Mouse (Mus musculus): Measurements from ENCODE around the gene Cdkn2c. TPM values are rescaled to one million over a fixed set of nuclear protein-coding genes. Genes with fewer than 3 reads are reported as not detected.

Cdkn2c gene
- polyA plus RNA-seq, 1 experiment from 2014 or later, result 16.0 TPM

- no peaks in the 10 kb centered on the region for H3K9me3 ChIP-seq (ENCODE audit: control insufficient read depth, low read length)
- peaks cover 54% of the 10 kb centered on the region for H3K27me3 ChIP-seq (ENCODE audit: control insufficient read depth, insufficient read depth, low read depth, low read length)
- no peaks in the 10 kb centered on the region for H3K36me3 ChIP-seq (ENCODE audit: control insufficient read depth, insufficient read depth, low read length)
- peaks cover 13% of the 10 kb centered on the region for H3K4me1 ChIP-seq (replicated peaks; ENCODE audit: control insufficient read depth, insufficient read depth, low read length)
- H3K4me2 ChIP-seq (ENCODE audit: low read depth, low read length), result no peak overlapping the region
- 42% methylated on average over 2 of the region's 2 CpGs for WGBS
- H3K4me3 ChIP-seq (ENCODE audit: low read length), result no peak overlapping the region
- no peak overlapping the region for H3K27ac ChIP-seq (ENCODE audit: low read length)
- ATAC-seq (ENCODE audit: low read depth), result no peak
- no peak overlapping the region for H3K9ac ChIP-seq (ENCODE audit: low read length)
These were observed 7.4 kb downstream of the Cdkn2c start for GRCm38 (mm10) chr4:109659571-109659970.

GRCm38 (mm10) chr4:109658826-109659225, 8.2 kb downstream of the Cdkn2c start:
- WGBS, result 20% methylated on average over 8 of the region's 8 CpGs

GRCm38 (mm10) chr4:109657851-109658500, 9.0 kb downstream of the Cdkn2c start:
- H3K27ac ChIP-seq (ENCODE audit: low read length), result no peak overlapping the region
- peaks cover 57% of the 10 kb centered on the region for H3K27me3 ChIP-seq (ENCODE audit: control insufficient read depth, insufficient read depth, low read depth, low read length)
- WGBS, result 5% methylated on average over 20 of the region's 20 CpGs
- H3K9me3 ChIP-seq (ENCODE audit: control insufficient read depth, low read length), result no peaks in the 10 kb centered on the region
- H3K36me3 ChIP-seq (ENCODE audit: control insufficient read depth, insufficient read depth, low read length), result no peaks in the 10 kb centered on the region
- H3K4me1 ChIP-seq (replicated peaks; ENCODE audit: control insufficient read depth, insufficient read depth, low read length), result peaks cover 10% of the 10 kb centered on the region
- peak overlapping the region; percentile 44; the same call in 1 of the 2 replicates for H3K9ac ChIP-seq (ENCODE audit: low read length)
- peak overlapping the region; percentile 80 for H3K4me2 ChIP-seq (ENCODE audit: low read depth, low read length)
- peak overlapping the region; percentile 51 for H3K4me3 ChIP-seq (ENCODE audit: low read length)
- peak; percentile 49; the same call in 1 of the 2 replicates for ATAC-seq (ENCODE audit: low read depth)

More at GRCm38 (mm10) chr4:109658826-109659225, 8.2 kb downstream of the Cdkn2c start:
- H3K27ac ChIP-seq (ENCODE audit: low read length), result no peak overlapping the region
- H3K4me3 ChIP-seq (ENCODE audit: low read length), result no peak overlapping the region
- no peak overlapping the region for H3K9ac ChIP-seq (ENCODE audit: low read length)
- no peak for ATAC-seq (ENCODE audit: low read depth)
- H3K4me2 ChIP-seq (ENCODE audit: low read depth, low read length), result no peak overlapping the region
- H3K4me1 ChIP-seq (replicated peaks; ENCODE audit: control insufficient read depth, insufficient read depth, low read length), result peaks cover 10% of the 10 kb centered on the region
- H3K36me3 ChIP-seq (ENCODE audit: control insufficient read depth, insufficient read depth, low read length), result no peaks in the 10 kb centered on the region
- H3K9me3 ChIP-seq (ENCODE audit: control insufficient read depth, low read length), result no peaks in the 10 kb centered on the region
- peaks cover 55% of the 10 kb centered on the region for H3K27me3 ChIP-seq (ENCODE audit: control insufficient read depth, insufficient read depth, low read depth, low read length)

- no peaks in the 10 kb centered on the region for H3K9me3 ChIP-seq (ENCODE audit: control insufficient read depth, low read length)
- peak overlapping the region; percentile 51 for H3K4me3 ChIP-seq (ENCODE audit: low read length)
- H3K9ac ChIP-seq (ENCODE audit: low read length), result peak overlapping the region; percentile 44
- H3K4me2 ChIP-seq (ENCODE audit: low read depth, low read length), result peak overlapping the region; percentile 80
- peak; percentile 83 for ATAC-seq (ENCODE audit: low read depth)
- H3K4me1 ChIP-seq (replicated peaks; ENCODE audit: control insufficient read depth, insufficient read depth, low read length), result peaks cover 10% of the 10 kb centered on the region
- no peaks in the 10 kb centered on the region for H3K36me3 ChIP-seq (ENCODE audit: control insufficient read depth, insufficient read depth, low read length)
- H3K27me3 ChIP-seq (ENCODE audit: control insufficient read depth, insufficient read depth, low read depth, low read length), result peaks cover 54% of the 10 kb centered on the region
- no peak overlapping the region for H3K27ac ChIP-seq (ENCODE audit: low read length)
- 1% methylated on average over 52 of the region's 53 CpGs for WGBS
These were observed 9.8 kb downstream of the Cdkn2c start for GRCm38 (mm10) chr4:109657021-109657850.

GRCm38 (mm10) chr4:109656301-109656700, 10.7 kb downstream of the Cdkn2c start:
- H3K4me2 ChIP-seq (ENCODE audit: low read depth, low read length), result no peak overlapping the region
- H3K36me3 ChIP-seq (ENCODE audit: control insufficient read depth, insufficient read depth, low read length), result no peaks in the 10 kb centered on the region
- no peak overlapping the region for H3K27ac ChIP-seq (ENCODE audit: low read length)
- H3K9ac ChIP-seq (ENCODE audit: low read length), result no peak overlapping the region
- peaks cover 10% of the 10 kb centered on the region for H3K4me1 ChIP-seq (replicated peaks; ENCODE audit: control insufficient read depth, insufficient read depth, low read length)
- H3K4me3 ChIP-seq (ENCODE audit: low read length), result no peak overlapping the region
- ATAC-seq (ENCODE audit: low read depth), result no peak
- no peaks in the 10 kb centered on the region for H3K9me3 ChIP-seq (ENCODE audit: control insufficient read depth, low read length)
- WGBS, result 24% methylated on average over 4 of the region's 4 CpGs
- H3K27me3 ChIP-seq (ENCODE audit: control insufficient read depth, insufficient read depth, low read depth, low read length), result peaks cover 48% of the 10 kb centered on the region

- Histone ChIP-seq H3K4me1 (replicated peaks; ENCODE audit: control insufficient read depth, insufficient read depth, low read length) (peaks cover 10% of the 10 kb centered on the region), H3K27me3 (ENCODE audit: control insufficient read depth, insufficient read depth, low read depth, low read length) (peaks cover 44% of the 10 kb centered on the region), H3K9ac (ENCODE audit: low read length) (no peak overlapping the region), H3K9me3 (ENCODE audit: control insufficient read depth, low read length) (no peaks in the 10 kb centered on the region), H3K4me2 (ENCODE audit: low read depth, low read length) (no peak overlapping the region), H3K27ac (ENCODE audit: low read length) (no peak overlapping the region), H3K36me3 (ENCODE audit: control insufficient read depth, insufficient read depth, low read length) (no peaks in the 10 kb centered on the region), H3K4me3 (ENCODE audit: low read length) (no peak overlapping the region)
- ATAC-seq (ENCODE audit: low read depth), result no peak
- 41% methylated on average over 2 of the region's 2 CpGs for WGBS
These were observed 11.3 kb downstream of the Cdkn2c start for GRCm38 (mm10) chr4:109655738-109656137.

- H3K4me3 ChIP-seq (ENCODE audit: low read length), result no peak overlapping the region
- H3K36me3 ChIP-seq (ENCODE audit: control insufficient read depth, insufficient read depth, low read length), result no peaks in the 10 kb centered on the region
- peaks cover 37% of the 10 kb centered on the region for H3K27me3 ChIP-seq (ENCODE audit: control insufficient read depth, insufficient read depth, low read depth, low read length)
- peaks cover 10% of the 10 kb centered on the region for H3K4me1 ChIP-seq (replicated peaks; ENCODE audit: control insufficient read depth, insufficient read depth, low read length)
- H3K27ac ChIP-seq (ENCODE audit: low read length), result no peak overlapping the region
- H3K4me2 ChIP-seq (ENCODE audit: low read depth, low read length), result no peak overlapping the region
- no peak overlapping the region for H3K9ac ChIP-seq (ENCODE audit: low read length)
- WGBS, result 57% methylated on average over 2 of the region's 2 CpGs
- no peak for ATAC-seq (ENCODE audit: low read depth)
- H3K9me3 ChIP-seq (ENCODE audit: control insufficient read depth, low read length), result no peaks in the 10 kb centered on the region
These were observed 12.3 kb downstream of the Cdkn2c start for GRCm38 (mm10) chr4:109654701-109655100.

GRCm38 (mm10) chr4:109653251-109653650, 13.7 kb downstream of the Cdkn2c start:
- ATAC-seq (ENCODE audit: low read depth), result no peak
- no peak overlapping the region for H3K27ac ChIP-seq (ENCODE audit: low read length)
- H3K4me1 ChIP-seq (replicated peaks; ENCODE audit: control insufficient read depth, insufficient read depth, low read length), result peaks cover 10% of the 10 kb centered on the region
- H3K9me3 ChIP-seq (ENCODE audit: control insufficient read depth, low read length), result no peaks in the 10 kb centered on the region
- peaks cover 26% of the 10 kb centered on the region for H3K27me3 ChIP-seq (ENCODE audit: control insufficient read depth, insufficient read depth, low read depth, low read length)
- no peaks in the 10 kb centered on the region for H3K36me3 ChIP-seq (ENCODE audit: control insufficient read depth, insufficient read depth, low read length)
- no peak overlapping the region for H3K4me3 ChIP-seq (ENCODE audit: low read length)
- H3K9ac ChIP-seq (ENCODE audit: low read length), result no peak overlapping the region
- H3K4me2 ChIP-seq (ENCODE audit: low read depth, low read length), result no peak overlapping the region

GRCm38 (mm10) chr4:109649331-109649730, 17.7 kb downstream of the Cdkn2c start:
- no peak overlapping the region for H3K4me2 ChIP-seq (ENCODE audit: low read depth, low read length)
- no peak for ATAC-seq (ENCODE audit: low read depth)
- H3K9ac ChIP-seq (ENCODE audit: low read length), result no peak overlapping the region
- no peaks in the 10 kb centered on the region for H3K9me3 ChIP-seq (ENCODE audit: control insufficient read depth, low read length)
- no peak overlapping the region for H3K27ac ChIP-seq (ENCODE audit: low read length)
- 70% methylated on average over 5 of the region's 5 CpGs for WGBS
- H3K36me3 ChIP-seq (ENCODE audit: control insufficient read depth, insufficient read depth, low read length), result no peaks in the 10 kb centered on the region
- no peaks in the 10 kb centered on the region for H3K4me1 ChIP-seq (replicated peaks; ENCODE audit: control insufficient read depth, insufficient read depth, low read length)
- peaks cover 2% of the 10 kb centered on the region; the same call in 1 of the 2 replicates for H3K27me3 ChIP-seq (ENCODE audit: control insufficient read depth, insufficient read depth, low read depth, low read length)
- H3K4me3 ChIP-seq (ENCODE audit: low read length), result no peak overlapping the region

All from lung, embryonic 16.5 days (tissue).